Mouse (Mus musculus) bone marrow macrophage, adult 2 months (primary cell): ENCODE measurements around the gene Zer1.

Experiments
- CTCF ChIP-seq: IDR thresholded peaks from 2 replicates; pipeline ENCODE4 v1.5.1; 2012; ENCODE audit warnings: low read depth, mild to moderate bottlenecking, low read length, moderate library complexity
- POLR2A ChIP-seq: IDR thresholded peaks from 2 replicates; pipeline ENCODE4 v1.6.1; 2012; ENCODE audit warnings: mild to moderate bottlenecking, low read depth, low read length, borderline replicate concordance

DNA sequence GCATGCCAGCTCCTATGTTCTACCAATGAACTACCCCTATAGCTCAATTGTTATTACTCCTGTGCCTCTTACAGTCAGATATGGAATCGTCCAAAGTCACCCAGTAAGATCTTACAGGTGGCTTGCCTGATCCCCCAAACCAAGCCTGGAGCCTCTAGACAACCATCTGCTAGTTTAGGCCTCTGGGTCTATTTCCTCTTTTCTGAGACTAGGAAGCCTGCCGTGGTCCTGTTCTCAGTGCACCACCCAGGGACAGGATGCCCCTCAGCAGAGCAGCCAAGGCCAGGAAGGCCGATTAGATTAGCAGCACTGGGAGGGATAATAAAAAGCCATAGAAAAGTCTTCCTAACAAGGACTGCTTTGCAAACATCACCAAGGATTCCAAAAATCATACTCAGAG lies 74.6 kb downstream of the Zer1 start:
- TF ChIP-seq CTCF (no peak), POLR2A (no peak)
